Mouse (Mus musculus) ES-Bruce4 (cell line): ENCODE results near the gene Adk.

Experiments
- CTCF ChIP-seq: IDR thresholded peaks from one replicate; pipeline ENCODE4 v1.8.1; 2011; ENCODE audit warnings: low read depth, low read length
- EP300 ChIP-seq: IDR thresholded peaks from 2 replicates; pipeline ENCODE4 v1.6.1; 2011; ENCODE audit warnings: low read depth, low read length; ENCODE audit not compliant: insufficient read depth
- POLR2A ChIP-seq: IDR thresholded peaks from one replicate; pipeline ENCODE4 v1.8.1; 2011; ENCODE audit warnings: low read length; ENCODE audit not compliant: insufficient read depth

GRCm38 (mm10) chr14:21076501-21077194 lies 24.3 kb downstream of the Adk start:
- TF ChIP-seq POLR2A (no peak), CTCF (no peak), EP300 (no peak)
